Mouse (Mus musculus): ENCODE results near the gene Nhsl2. TPM values are rescaled to one million over a fixed set of nuclear protein-coding genes. Genes with fewer than 3 reads are reported as not detected.

The Nhsl2 gene
- polyA plus RNA-seq, 1 experiment from 2014 or later: 6.7 TPM

- H3K36me3 ChIP-seq: peaks cover 4% of the 10 kb centered on the region; the same call in 1 of the 2 replicates
- H3K27me3 ChIP-seq: no peaks in the 10 kb centered on the region
- no peak overlapping the region for H3K27ac ChIP-seq
- H3K4me2 ChIP-seq: no peak overlapping the region
- no peaks in the 10 kb centered on the region for H3K9me3 ChIP-seq (replicated peaks)
- no peak for ATAC-seq (replicated peaks; ENCODE audit: insufficient number of reproducible peaks, insufficient read depth, low FRiP score, low read depth)
- H3K4me3 ChIP-seq: no peak overlapping the region
- peaks cover 10% of the 10 kb centered on the region for H3K4me1 ChIP-seq (replicated peaks)
- H3K9ac ChIP-seq: no peak overlapping the region
- 84% methylated on average over 14 of the region's 14 CpGs for WGBS
These were observed 224.6 kb downstream of the Nhsl2 start for GRCm38 (mm10) chrX:102073605-102074325.

- no peak overlapping the region for H3K4me2 ChIP-seq
- no peaks in the 10 kb centered on the region for H3K27me3 ChIP-seq
- H3K4me3 ChIP-seq: no peak overlapping the region
- H3K4me1 ChIP-seq (replicated peaks): peaks cover 10% of the 10 kb centered on the region
- no peaks in the 10 kb centered on the region for H3K9me3 ChIP-seq (replicated peaks)
- no peak overlapping the region for H3K9ac ChIP-seq
- WGBS: 85% methylated on average over 5 of the region's 5 CpGs
- no peak for ATAC-seq (replicated peaks; ENCODE audit: insufficient number of reproducible peaks, insufficient read depth, low FRiP score, low read depth)
- H3K36me3 ChIP-seq: peaks cover 10% of the 10 kb centered on the region; the same call in 1 of the 2 replicates
- no peak overlapping the region for H3K27ac ChIP-seq
These were observed 225.2 kb downstream of the Nhsl2 start for GRCm38 (mm10) chrX:102074435-102074834.

GRCm38 (mm10) chrX:102075158-102075557 lies 226.0 kb downstream of the Nhsl2 start:
- Histone ChIP-seq H3K27me3 (no peaks in the 10 kb centered on the region), H3K4me2 (no peak overlapping the region), H3K4me1 (replicated peaks) (peaks cover 5% of the 10 kb centered on the region), H3K36me3 (peaks cover 11% of the 10 kb centered on the region; the same call in 1 of the 2 replicates), H3K9me3 (replicated peaks) (no peaks in the 10 kb centered on the region), H3K4me3 (no peak overlapping the region), H3K9ac (no peak overlapping the region), H3K27ac (no peak overlapping the region)
- no peak for ATAC-seq (replicated peaks; ENCODE audit: insufficient number of reproducible peaks, insufficient read depth, low FRiP score, low read depth)
- 74% methylated on average over 4 of the region's 4 CpGs for whole genome bisulfite sequencing

- H3K9me3 ChIP-seq (replicated peaks): no peaks in the 10 kb centered on the region
- H3K27me3 ChIP-seq: no peaks in the 10 kb centered on the region
- ATAC-seq (replicated peaks; ENCODE audit: insufficient number of reproducible peaks, insufficient read depth, low FRiP score, low read depth): no peak
- H3K4me3 ChIP-seq: no peak overlapping the region
- H3K4me2 ChIP-seq: no peak overlapping the region
- whole genome bisulfite sequencing: 80% methylated on average over 7 of the region's 7 CpGs
- H3K36me3 ChIP-seq: peaks cover 11% of the 10 kb centered on the region; the same call in 1 of the 2 replicates
- no peak overlapping the region for H3K27ac ChIP-seq
- H3K4me1 ChIP-seq (replicated peaks): no peaks in the 10 kb centered on the region
- no peak overlapping the region for H3K9ac ChIP-seq
These were observed 227.9 kb downstream of the Nhsl2 start for GRCm38 (mm10) chrX:102076886-102077765.

GRCm38 (mm10) chrX:102081076-102081475 lies 231.9 kb downstream of the Nhsl2 start:
- Histone ChIP-seq H3K36me3 (peaks cover 11% of the 10 kb centered on the region; the same call in 1 of the 2 replicates), H3K9me3 (replicated peaks) (no peaks in the 10 kb centered on the region), H3K4me1 (replicated peaks) (no peaks in the 10 kb centered on the region), H3K27me3 (no peaks in the 10 kb centered on the region), H3K4me3 (no peak overlapping the region), H3K9ac (no peak overlapping the region), H3K27ac (no peak overlapping the region), H3K4me2 (no peak overlapping the region)
- ATAC-seq (replicated peaks; ENCODE audit: insufficient number of reproducible peaks, insufficient read depth, low FRiP score, low read depth): no peak
- WGBS: 70% methylated on average over 10 of the region's 10 CpGs

- H3K4me3 ChIP-seq: no peak overlapping the region
- H3K4me2 ChIP-seq: no peak overlapping the region
- peaks cover 11% of the 10 kb centered on the region; the same call in 1 of the 2 replicates for H3K36me3 ChIP-seq
- H3K9me3 ChIP-seq (replicated peaks): no peaks in the 10 kb centered on the region
- peaks cover 3% of the 10 kb centered on the region; the same call in 1 of the 2 replicates for H3K27me3 ChIP-seq
- H3K9ac ChIP-seq: no peak overlapping the region
- WGBS: 59% methylated on average over 7 of the region's 7 CpGs
- no peak overlapping the region for H3K27ac ChIP-seq
- no peaks in the 10 kb centered on the region for H3K4me1 ChIP-seq (replicated peaks)
- no peak for ATAC-seq (replicated peaks; ENCODE audit: insufficient number of reproducible peaks, insufficient read depth, low FRiP score, low read depth)
These were observed 232.5 kb downstream of the Nhsl2 start for GRCm38 (mm10) chrX:102081573-102082279.

- WGBS: 64% methylated on average over 5 of the region's 5 CpGs
These were observed 233.2 kb downstream of the Nhsl2 start for GRCm38 (mm10) chrX:102082340-102082739.

GRCm38 (mm10) chrX:102085798-102086443 lies 236.7 kb downstream of the Nhsl2 start:
- ATAC-seq (replicated peaks; ENCODE audit: insufficient number of reproducible peaks, insufficient read depth, low FRiP score, low read depth): no peak

More at GRCm38 (mm10) chrX:102082340-102082739, 233.2 kb downstream of the Nhsl2 start:
- no peak overlapping the region for H3K4me3 ChIP-seq
- no peak overlapping the region for H3K27ac ChIP-seq
- ATAC-seq (replicated peaks; ENCODE audit: insufficient number of reproducible peaks, insufficient read depth, low FRiP score, low read depth): no peak
- H3K9me3 ChIP-seq (replicated peaks): no peaks in the 10 kb centered on the region
- H3K36me3 ChIP-seq: peaks cover 11% of the 10 kb centered on the region; the same call in 1 of the 2 replicates
- no peak overlapping the region for H3K4me2 ChIP-seq
- H3K9ac ChIP-seq: no peak overlapping the region
- H3K27me3 ChIP-seq: peaks cover 3% of the 10 kb centered on the region; the same call in 1 of the 2 replicates
- H3K4me1 ChIP-seq (replicated peaks): no peaks in the 10 kb centered on the region

GRCm38 (mm10) chrX:102090605-102091004 lies 241.4 kb downstream of the Nhsl2 start:
- no peak for ATAC-seq (replicated peaks; ENCODE audit: insufficient number of reproducible peaks, insufficient read depth, low FRiP score, low read depth)
- Histone ChIP-seq H3K9me3 (replicated peaks) (no peaks in the 10 kb centered on the region), H3K27me3 (peaks cover 3% of the 10 kb centered on the region; the same call in 1 of the 2 replicates), H3K27ac (no peak overlapping the region), H3K4me3 (no peak overlapping the region), H3K4me1 (replicated peaks) (no peaks in the 10 kb centered on the region), H3K4me2 (no peak overlapping the region), H3K36me3 (no peaks in the 10 kb centered on the region), H3K9ac (no peak overlapping the region)
- 66% methylated on average over 3 of the region's 3 CpGs for WGBS

More at GRCm38 (mm10) chrX:102085798-102086443, 236.7 kb downstream of the Nhsl2 start:
- Histone ChIP-seq H3K4me3 (no peak overlapping the region), H3K9me3 (replicated peaks) (no peaks in the 10 kb centered on the region), H3K4me1 (replicated peaks) (no peaks in the 10 kb centered on the region), H3K4me2 (no peak overlapping the region), H3K27me3 (peaks cover 3% of the 10 kb centered on the region; the same call in 1 of the 2 replicates), H3K36me3 (no peaks in the 10 kb centered on the region), H3K9ac (no peak overlapping the region), H3K27ac (no peak overlapping the region)
- 86% methylated on average over 8 of the region's 8 CpGs for WGBS

GRCm38 (mm10) chrX:102094381-102094904 lies 245.3 kb downstream of the Nhsl2 start:
- H3K27me3 ChIP-seq: no peaks in the 10 kb centered on the region
- H3K36me3 ChIP-seq: no peaks in the 10 kb centered on the region
- no peak for ATAC-seq (replicated peaks; ENCODE audit: insufficient number of reproducible peaks, insufficient read depth, low FRiP score, low read depth)
- no peak overlapping the region for H3K9ac ChIP-seq
- H3K4me1 ChIP-seq (replicated peaks): no peaks in the 10 kb centered on the region
- no peaks in the 10 kb centered on the region for H3K9me3 ChIP-seq (replicated peaks)
- no peak overlapping the region for H3K27ac ChIP-seq
- 70% methylated on average over 7 of the region's 7 CpGs for WGBS
- H3K4me3 ChIP-seq: no peak overlapping the region
- no peak overlapping the region for H3K4me2 ChIP-seq
